Mouse (Mus musculus) MEL (cell line): Measurements from ENCODE around the gene Bckdhb. TPM values are rescaled to one million over a fixed set of nuclear protein-coding genes. Genes with fewer than 3 reads are reported as not detected.

Experiments
- DNase-seq: peaks from one replicate; pipeline ENCODE4 v3.0.0; 2011; ENCODE audit warnings: low read depth, low spot score
- H3K27ac ChIP-seq: 2 replicates; pipeline ENCODE4 v1.5.1; 2012; ENCODE audit warnings: low read depth, mild to moderate bottlenecking, control low read depth, low read length, moderate library complexity; ENCODE audit not compliant: control insufficient read depth
- H3K27me3 ChIP-seq, 2 experiments: fragments of 150-350 bp in 1 of 2; sonication (generic) in 1 of 2; 2 replicates each; pipeline ENCODE4 v1.6.1; 2012; ENCODE audit warnings: low read length in 2 of 2, mild to moderate bottlenecking in 2 of 2, improper control_type of control experiment in 1 of 2, moderate library complexity in 1 of 2; ENCODE audit not compliant: insufficient read depth in 2 of 2, control insufficient read depth in 1 of 2
- H3K36me3 ChIP-seq, 2 experiments: 2 replicates each; pipeline ENCODE4 v1.6.1; 2012 to 2014; ENCODE audit warnings: low read length in 2 of 2, improper control_type of control experiment in 1 of 2, inconsistent platforms in 1 of 2, mild to moderate bottlenecking in 1 of 2; ENCODE audit not compliant: insufficient read depth in 2 of 2, control insufficient read depth in 1 of 2
- H3K4me1 ChIP-seq, 2 experiments: fragments of 150-350 bp in 1 of 2; sonication (generic) in 1 of 2; 2 replicates each; pipeline ENCODE4 v1.6.1; 2012; ENCODE audit warnings: low read length in 2 of 2, improper control_type of control experiment in 1 of 2, mild to moderate bottlenecking in 1 of 2; ENCODE audit not compliant: insufficient read depth in 2 of 2, control insufficient read depth in 1 of 2
- H3K4me3 ChIP-seq, 2 experiments: fragments of 150-350 bp in 1 of 2; sonication (generic) in 1 of 2; 2 replicates each; pipeline ENCODE4 v1.5.1; 2012; ENCODE audit warnings: low read depth in 2 of 2, low read length in 2 of 2, mild to moderate bottlenecking in 2 of 2, moderate library complexity in 2 of 2, control low read depth in 1 of 2, improper control_type of control experiment in 1 of 2; ENCODE audit not compliant: control insufficient read depth in 1 of 2, insufficient read depth in 1 of 2
- H3K79me2 ChIP-seq: 2 replicates; pipeline ENCODE4 v1.6.1; 2012; ENCODE audit warnings: mild to moderate bottlenecking, low read length, moderate library complexity; ENCODE audit not compliant: control insufficient read depth, poor library complexity, insufficient read depth
- H3K9ac ChIP-seq: 2 replicates; pipeline ENCODE4 v1.6.1; 2012; ENCODE audit warnings: low read depth, mild to moderate bottlenecking, control low read depth, low read length, moderate library complexity; ENCODE audit not compliant: control insufficient read depth, poor library complexity, severe bottlenecking
- H3K9me3 ChIP-seq: fragments of 150-350 bp; sonication (generic); replicated peaks from 2 replicates; pipeline ENCODE4 v1.6.1; 2012; ENCODE audit warnings: mild to moderate bottlenecking, low read length, improper control_type of control experiment, moderate library complexity; ENCODE audit not compliant: insufficient read depth
- CHD1 ChIP-seq: IDR thresholded peaks from 2 replicates; pipeline ENCODE4 v1.6.1; 2012; ENCODE audit warnings: low read depth, mild to moderate bottlenecking, inconsistent platforms, low read length, improper control_type of control experiment
- CTCF ChIP-seq, 3 experiments: IDR thresholded peaks in 2 of 3; conservative IDR thresholded peaks in 1 of 3; 2 replicates each; pipeline ENCODE4 v1.5.1; 2011 to 2012; ENCODE audit warnings: low read length in 3 of 3, low read depth in 2 of 3, mild to moderate bottlenecking in 2 of 3, improper control_type of control experiment in 1 of 3, inconsistent platforms in 1 of 3, mixed read lengths in 1 of 3, moderate library complexity in 1 of 3; ENCODE audit not compliant: control insufficient read depth in 1 of 3, insufficient read depth in 1 of 3, poor library complexity in 1 of 3, severe bottlenecking in 1 of 3
- ELF1 ChIP-seq: IDR thresholded peaks from 2 replicates; pipeline ENCODE4 v1.6.1; 2014; ENCODE audit warnings: low read depth, mild to moderate bottlenecking, inconsistent platforms, low read length, improper control_type of control experiment, moderate library complexity
- EP300 ChIP-seq, 2 experiments: IDR thresholded peaks; 2 replicates each; pipeline ENCODE4 v1.6.1; 2011; ENCODE audit warnings: improper control_type of control experiment in 2 of 2, low read length in 2 of 2, low read depth in 1 of 2, mild to moderate bottlenecking in 1 of 2
- ETS1 ChIP-seq: IDR thresholded peaks from 2 replicates; pipeline ENCODE4 v1.6.1; 2012; ENCODE audit warnings: low read depth, mild to moderate bottlenecking, inconsistent platforms, low read length, improper control_type of control experiment, moderate library complexity
- GATA1 ChIP-seq: IDR thresholded peaks from 2 replicates; pipeline ENCODE4 v1.6.1; 2011; ENCODE audit warnings: low read depth, low read length, improper control_type of control experiment
- JUND ChIP-seq: IDR thresholded peaks from 2 replicates; pipeline ENCODE4 v1.6.1; 2011; ENCODE audit warnings: low read depth, mild to moderate bottlenecking, improper control_type of control experiment, low read length
- KAT2A ChIP-seq: conservative IDR thresholded peaks from 2 replicates; pipeline ENCODE4 v1.6.1; 2012; ENCODE audit warnings: low read depth, low read length, improper control_type of control experiment, inconsistent platforms
- MAX ChIP-seq: IDR thresholded peaks from 2 replicates; pipeline ENCODE4 v1.6.1; 2011; ENCODE audit warnings: low read length, improper control_type of control experiment
- MEF2A ChIP-seq: IDR thresholded peaks from 2 replicates; pipeline ENCODE4 v1.6.1; 2014; ENCODE audit warnings: low read depth, mild to moderate bottlenecking, inconsistent platforms, low read length, improper control_type of control experiment; ENCODE audit not compliant: poor library complexity, insufficient replicate concordance, severe bottlenecking; ENCODE audit errors: extremely low read depth
- MXI1 ChIP-seq: IDR thresholded peaks from 2 replicates; pipeline ENCODE4 v1.6.1; 2011; ENCODE audit warnings: mild to moderate bottlenecking, low read depth, low read length, improper control_type of control experiment
- MYB ChIP-seq: IDR thresholded peaks from 2 replicates; pipeline ENCODE4 v1.6.1; 2011; ENCODE audit warnings: mild to moderate bottlenecking, low read depth, low read length, improper control_type of control experiment
- NELFE ChIP-seq: IDR thresholded peaks from 2 replicates; pipeline ENCODE4 v1.6.1; 2011; ENCODE audit warnings: low read depth, low read length, improper control_type of control experiment
- NRF1 ChIP-seq: IDR thresholded peaks from 2 replicates; pipeline ENCODE4 v1.6.1; 2014; ENCODE audit warnings: low read depth, mild to moderate bottlenecking, inconsistent platforms, low read length, improper control_type of control experiment, moderate library complexity; ENCODE audit not compliant: poor library complexity, insufficient read depth, severe bottlenecking
- POLR2A ChIP-seq, 2 experiments: IDR thresholded peaks; 2 replicates each; pipeline ENCODE4 v1.6.1; 2011 to 2012; ENCODE audit warnings: low read length in 2 of 2, mild to moderate bottlenecking in 2 of 2, control low read depth in 1 of 2, improper control_type of control experiment in 1 of 2, low read depth in 1 of 2, moderate library complexity in 1 of 2; ENCODE audit not compliant: control insufficient read depth in 1 of 2, insufficient read depth in 1 of 2, poor library complexity in 1 of 2
- POLR2AphosphoS5 ChIP-seq: IDR thresholded peaks from 2 replicates; pipeline ENCODE4 v1.6.1; 2012; ENCODE audit warnings: low read depth, borderline replicate concordance, mild to moderate bottlenecking, inconsistent platforms, low read length, moderate library complexity, mixed read lengths
- RCOR1 ChIP-seq: IDR thresholded peaks from 2 replicates; pipeline ENCODE4 v1.6.1; 2012; ENCODE audit warnings: low read depth, mild to moderate bottlenecking, inconsistent platforms, low read length, improper control_type of control experiment
- SMC3 ChIP-seq: IDR thresholded peaks from 2 replicates; pipeline ENCODE4 v1.6.1; 2011; ENCODE audit warnings: low read depth, low read length, improper control_type of control experiment
- TCF12 ChIP-seq: IDR thresholded peaks from 2 replicates; pipeline ENCODE4 v1.6.1; 2014; ENCODE audit warnings: low read depth, mild to moderate bottlenecking, inconsistent platforms, low read length, improper control_type of control experiment, moderate library complexity
- USF1 ChIP-seq: IDR thresholded peaks from 2 replicates; pipeline ENCODE4 v1.6.1; 2014; ENCODE audit warnings: low read depth, mild to moderate bottlenecking, inconsistent platforms, low read length, improper control_type of control experiment, moderate library complexity
- ZMIZ1 ChIP-seq: IDR thresholded peaks from 2 replicates; pipeline ENCODE4 v1.6.1; 2012; ENCODE audit warnings: low read depth, mild to moderate bottlenecking, inconsistent platforms, low read length, improper control_type of control experiment, moderate library complexity
- ZNF384 ChIP-seq: IDR thresholded peaks from 2 replicates; pipeline ENCODE4 v1.6.1; 2012; ENCODE audit warnings: low read depth, mild to moderate bottlenecking, inconsistent platforms, low read length, improper control_type of control experiment
- polyA plus RNA-seq, 2 experiments: library from polyadenylated mRNA; stranded (reverse) in 1 of 2; unstranded in 1 of 2; fragments of >175 nt in 1 of 2; fragments of >200 nt in 1 of 2; gene quantifications; 2 replicates each; pipeline versions ENCODE4 v1.2.1 to v1.2.4; 2012; ENCODE audit warnings: low replicate concordance in 2 of 2, low read depth in 1 of 2; ENCODE audit not compliant: insufficient read length in 2 of 2, insufficient read depth in 1 of 2, missing spikeins in 1 of 2
- total RNA-seq: library from RNA; depleted of rRNA; stranded (reverse); fragments of 300-350 nt; gene quantifications from 2 replicates; pipeline ENCODE4 v1.2.3, GENCODE M21; 2012

The Bckdhb gene
- total and polyA plus RNA-seq, 3 experiments: 15.9 to 26.6 TPM; not detected in 1

- TF ChIP-seq ETS1 (peak; percentile 67; the same call in 1 of the 2 replicates), EP300 (IDR thresholded peaks at IDR 0.05; ENCODE audit: low read depth in 1 of 2, low read length in 2 of 2) (peak; percentile 60 to 68; a peak in 3 of 4 replicates), MXI1 (peak; percentile 47; the same call in 1 of the 2 replicates), TCF12 (peak; percentile 25; the same call in 1 of the 2 replicates), RCOR1 (no peak)
Observed at GRCm38 (mm10) chr9:83922076-83922475, 2.9 kb upstream of the Bckdhb start.

GRCm38 (mm10) chr9:83924356-83924755 is 589 bp upstream of the Bckdhb start:
- peak overlapping the region; percentile 69; the same call in 1 of the 2 replicates for H3K9ac ChIP-seq
- peaks cover 6 to 16% of the 10 kb centered on the region in 2 experiments; a peak in 3 of 4 replicates for H3K4me1 ChIP-seq
- no peak for DNase-seq
- peak overlapping the region; percentile 83 to 94 for H3K4me3 ChIP-seq
- peaks cover 0 to 13% of the 10 kb centered on the region in 2 experiments; a peak in 2 of 4 replicates for H3K36me3 ChIP-seq
- peaks cover 2% of the 10 kb centered on the region; the same call in 1 of the 2 replicates for H3K79me2 ChIP-seq
- no peaks in the 10 kb centered on the region for H3K9me3 ChIP-seq
- H3K27ac ChIP-seq: no peak overlapping the region
- H3K27me3 ChIP-seq: no peaks in the 10 kb centered on the region
- TF ChIP-seq MYB (no peak), KAT2A (no peak), MXI1 (no peak), NRF1 (no peak), JUND (no peak), MAX (no peak), ELF1 (no peak), GATA1 (no peak), USF1 (no peak), SMC3 (no peak), EP300 (IDR thresholded peaks at IDR 0.05; ENCODE audit: low read depth in 1 of 2, low read length in 2 of 2) (no peak), POLR2AphosphoS5 (no peak), TCF12 (no peak), ZMIZ1 (no peak), ZNF384 (no peak), NELFE (no peak), CHD1 (no peak), POLR2A (IDR thresholded peaks at IDR 0.05; ENCODE audit: control insufficient read depth in 1 of 2, insufficient read depth in 1 of 2, low read depth in 1 of 2, low read length in 2 of 2, poor library complexity in 1 of 2) (no peak), MEF2A (no peak), CTCF (IDR thresholded peaks at IDR 0.05 in 2 of 3, conservative IDR thresholded peaks at IDR 0.05 in 1 of 3; ENCODE audit: control insufficient read depth in 1 of 3, insufficient read depth in 1 of 3, low read depth in 2 of 3, low read length in 3 of 3, poor library complexity in 1 of 3, severe bottlenecking in 1 of 3) (no peak)

More at GRCm38 (mm10) chr9:83922076-83922475, 2.9 kb upstream of the Bckdhb start:
- Histone ChIP-seq H3K4me1 (peaks cover 6 to 16% of the 10 kb centered on the region in 2 experiments; a peak in 3 of 4 replicates), H3K9ac (no peak overlapping the region), H3K4me3 (no peak overlapping the region), H3K9me3 (no peaks in the 10 kb centered on the region), H3K27me3 (no peaks in the 10 kb centered on the region), H3K79me2 (peaks cover 2% of the 10 kb centered on the region; the same call in 1 of the 2 replicates), H3K27ac (peak overlapping the region; percentile 87; the same call in 1 of the 2 replicates), H3K36me3 (peaks cover 0 to 13% of the 10 kb centered on the region in 2 experiments; a peak in 2 of 4 replicates)
- peak; percentile 50 for DNase-seq
